Mouse (Mus musculus) CH12.LX (cell line): ENCODE measurements at regions not wholly inside any gene's neighbourhood (a gene's known extent, or its start where the extent isn't known, plus 50 kb on each side); places are given as distances from the start of the nearest gene placed in this dataset.

ENCODE experiments used
- DNase-seq: peaks from one replicate; pipeline ENCODE4 v3.0.0-alpha.2; 2013; ENCODE audit errors: extremely low read depth
- H3K27ac ChIP-seq: 2 replicates; pipeline ENCODE4 v1.5.1; 2012; ENCODE audit warnings: low read depth, mild to moderate bottlenecking, control low read depth, moderate library complexity; ENCODE audit not compliant: insufficient read depth
- H3K27me3 ChIP-seq: replicated peaks from 2 replicates; pipeline ENCODE3; 2012; ENCODE audit warnings: inconsistent platforms
- H3K36me3 ChIP-seq, 2 experiments: replicated peaks in 1 of 2; 2 replicates each; pipeline versions ENCODE3 to v1.6.1; 2012; ENCODE audit warnings: inconsistent platforms in 1 of 2, low read length in 1 of 2, mild to moderate bottlenecking in 1 of 2, mixed read lengths in 1 of 2, moderate library complexity in 1 of 2; ENCODE audit not compliant: control insufficient read depth in 1 of 2, insufficient read depth in 1 of 2
- H3K4me1 ChIP-seq, 2 experiments: 2 replicates each; pipeline ENCODE4 v1.6.1; 2012; ENCODE audit warnings: inconsistent platforms in 1 of 2, moderate library complexity in 1 of 2; ENCODE audit not compliant: insufficient read depth in 2 of 2, control insufficient read depth in 1 of 2
- H3K4me2 ChIP-seq: 2 replicates; pipeline ENCODE4 v1.6.1; 2012; ENCODE audit warnings: low read depth, mild to moderate bottlenecking, control low read depth; ENCODE audit not compliant: poor library complexity, insufficient read depth, severe bottlenecking
- H3K4me3 ChIP-seq, 3 experiments: fragments of 150-350 bp in 1 of 3; sonication (generic) in 1 of 3; replicated peaks in 1 of 3; 2 replicates each; pipeline versions ENCODE3 to v1.5.1; 2011 to 2012; ENCODE audit warnings: low read depth in 2 of 3, low read length in 2 of 3, mild to moderate bottlenecking in 2 of 3, moderate library complexity in 2 of 3, control low read depth in 1 of 3, improper control_type of control experiment in 1 of 3, inconsistent platforms in 1 of 3, mixed read lengths in 1 of 3; ENCODE audit not compliant: poor library complexity in 1 of 3
- H3K79me2 ChIP-seq: replicated peaks from 2 replicates; pipeline ENCODE4 v1.6.1; 2012; ENCODE audit warnings: mild to moderate bottlenecking, moderate library complexity; ENCODE audit not compliant: control insufficient read depth, poor library complexity, insufficient read depth, severe bottlenecking; ENCODE audit errors: extremely low read depth
- H3K9ac ChIP-seq: 2 replicates; pipeline ENCODE4 v1.6.1; 2012; ENCODE audit warnings: low read depth, mild to moderate bottlenecking, control low read depth, moderate library complexity; ENCODE audit not compliant: insufficient read depth
- H3K9me3 ChIP-seq: replicated peaks from 2 replicates; pipeline ENCODE3; 2012; ENCODE audit warnings: low read length, inconsistent platforms, mixed read lengths
- CHD1 ChIP-seq: IDR thresholded peaks from 2 replicates; pipeline ENCODE4 v1.6.1; 2012; ENCODE audit warnings: low read depth, low read length, improper control_type of control experiment, inconsistent platforms
- E2F4 ChIP-seq: IDR thresholded peaks from 2 replicates; pipeline ENCODE4 v1.6.1; 2011; ENCODE audit warnings: low read depth, low read length, improper control_type of control experiment; ENCODE audit not compliant: insufficient replicate concordance
- ELF1 ChIP-seq: IDR thresholded peaks from 2 replicates; pipeline ENCODE4 v1.6.1; 2014; ENCODE audit warnings: low read depth, mild to moderate bottlenecking, inconsistent platforms, low read length, improper control_type of control experiment
- EP300 ChIP-seq: IDR thresholded peaks from 2 replicates; pipeline ENCODE4 v1.6.1; 2011; ENCODE audit warnings: low read length, improper control_type of control experiment
- ETS1 ChIP-seq: conservative IDR thresholded peaks from 2 replicates; pipeline ENCODE4 v1.6.1; 2012; ENCODE audit warnings: low read depth, mild to moderate bottlenecking, inconsistent platforms, low read length, improper control_type of control experiment, moderate library complexity
- HCFC1 ChIP-seq: IDR thresholded peaks from 2 replicates; pipeline ENCODE4 v1.6.1; 2012; ENCODE audit warnings: low read depth, mild to moderate bottlenecking, inconsistent platforms, low read length, improper control_type of control experiment
- IRF4 ChIP-seq: IDR thresholded peaks from 2 replicates; pipeline ENCODE4 v1.6.1; 2014; ENCODE audit warnings: low read depth, mild to moderate bottlenecking, inconsistent platforms, low read length, improper control_type of control experiment
- JUND ChIP-seq: conservative IDR thresholded peaks from 2 replicates; pipeline ENCODE4 v1.6.1; 2011; ENCODE audit warnings: low read depth, low read length, improper control_type of control experiment
- KAT2A ChIP-seq: IDR thresholded peaks from 2 replicates; pipeline ENCODE4 v1.6.1; 2012; ENCODE audit warnings: low read length, improper control_type of control experiment, inconsistent platforms; ENCODE audit not compliant: insufficient replicate concordance
- MAFK ChIP-seq: IDR thresholded peaks from 2 replicates; pipeline ENCODE4 v1.6.1; 2011; ENCODE audit warnings: low read length, improper control_type of control experiment; ENCODE audit not compliant: insufficient replicate concordance
- MAX ChIP-seq: IDR thresholded peaks from 2 replicates; pipeline ENCODE4 v1.6.1; 2011; ENCODE audit warnings: low read length, improper control_type of control experiment
- MAZ ChIP-seq: IDR thresholded peaks from 2 replicates; pipeline ENCODE4 v1.6.1; 2012; ENCODE audit warnings: low read depth, mild to moderate bottlenecking, inconsistent platforms, low read length, improper control_type of control experiment, moderate library complexity
- MEF2A ChIP-seq: IDR thresholded peaks from 2 replicates; pipeline ENCODE4 v1.6.1; 2014; ENCODE audit warnings: low read depth, mild to moderate bottlenecking, inconsistent platforms, low read length, improper control_type of control experiment, borderline replicate concordance
- MYC ChIP-seq: IDR thresholded peaks from 2 replicates; pipeline ENCODE4 v1.6.1; 2011; ENCODE audit warnings: low read depth, mild to moderate bottlenecking, improper control_type of control experiment, low read length
- NELFE ChIP-seq: IDR thresholded peaks from 2 replicates; pipeline ENCODE4 v1.6.1; 2011; ENCODE audit warnings: low read depth, low read length, improper control_type of control experiment
- NRF1 ChIP-seq: IDR thresholded peaks from 2 replicates; pipeline ENCODE4 v1.6.1; 2014; ENCODE audit warnings: low read depth, mild to moderate bottlenecking, inconsistent platforms, low read length, improper control_type of control experiment, moderate library complexity
- POLR2A ChIP-seq: IDR thresholded peaks from 2 replicates; pipeline ENCODE4 v1.6.1; 2011; ENCODE audit warnings: low read depth, mild to moderate bottlenecking, improper control_type of control experiment, low read length
- POLR2AphosphoS2 ChIP-seq: IDR thresholded peaks from 2 replicates; pipeline ENCODE4 v1.6.1; 2011; ENCODE audit warnings: low read depth, low read length, improper control_type of control experiment
- RAD21 ChIP-seq: IDR thresholded peaks from 2 replicates; pipeline ENCODE4 v1.6.1; 2011; ENCODE audit warnings: low read depth, mild to moderate bottlenecking, low read length, improper control_type of control experiment, moderate library complexity
- RCOR1 ChIP-seq: conservative IDR thresholded peaks from 2 replicates; pipeline ENCODE4 v1.6.1; 2012; ENCODE audit warnings: low read depth, mild to moderate bottlenecking, inconsistent platforms, low read length, improper control_type of control experiment
- SIN3A ChIP-seq: IDR thresholded peaks from 2 replicates; pipeline ENCODE4 v1.6.1; 2012; ENCODE audit warnings: low read length, improper control_type of control experiment, inconsistent platforms
- SMC3 ChIP-seq: IDR thresholded peaks from 2 replicates; pipeline ENCODE4 v1.6.1; 2011; ENCODE audit warnings: low read depth, low read length, improper control_type of control experiment
- TBP ChIP-seq: conservative IDR thresholded peaks from 2 replicates; pipeline ENCODE4 v1.6.1; 2011; ENCODE audit warnings: low read depth, low read length, improper control_type of control experiment
- UBTF ChIP-seq: IDR thresholded peaks from 2 replicates; pipeline ENCODE4 v1.6.1; 2012; ENCODE audit warnings: low read depth, mild to moderate bottlenecking, inconsistent platforms, low read length, improper control_type of control experiment, moderate library complexity
- ZC3H11A ChIP-seq: IDR thresholded peaks from 2 replicates; pipeline ENCODE4 v1.6.1; 2012; ENCODE audit warnings: low read depth, mild to moderate bottlenecking, inconsistent platforms, low read length, improper control_type of control experiment
- ZKSCAN1 ChIP-seq: IDR thresholded peaks from 2 replicates; pipeline ENCODE4 v1.6.1; 2012; ENCODE audit warnings: low read depth, inconsistent platforms, low read length, improper control_type of control experiment, borderline replicate concordance
- dilution Hi-C: fragments of 300-500 bp; cut with MboI; formaldehyde crosslinking; loops from 2 replicates; pipeline ENCODE4 v1.14.3; 2020; ENCODE audit warnings: low sequenced_read_pairs; ENCODE audit not compliant: extremely low pct_unique_long_range_greater_than_20kb, extremely low pct_ligation_motif_present
- in situ Hi-C: fragments of 300-500 bp; cut with MboI; formaldehyde crosslinking; loops from 3 replicates; pipeline ENCODE4 v1.14.3; 2019; ENCODE audit warnings: low sequenced_read_pairs, low pct_ligation_motif_present, low pct_unique_long_range_greater_than_20kb, mixed read lengths

GRCm38 (mm10) chr2:172648072-172648471 lies 98.7 kb downstream of the Tfap2c start:
- Histone ChIP-seq H3K79me2 (no peaks in the 10 kb centered on the region), H3K36me3 (no peaks in the 10 kb centered on the region), H3K9ac (no peak overlapping the region), H3K4me3 (no peak overlapping the region), H3K4me1 (no peaks in the 10 kb centered on the region)
- no peak for DNase-seq
- in situ Hi-C loops, result no loop called here
- TF ChIP-seq RCOR1, result no peak
- TF ChIP-seq SIN3A, result no peak
- TF ChIP-seq NELFE, result no peak
- no peak for TF ChIP-seq RAD21
- TF ChIP-seq MAFK, result no peak
- TF ChIP-seq MYC, result no peak
- TF ChIP-seq JUND, result no peak
- no peak for TF ChIP-seq TBP
- TF ChIP-seq UBTF, result no peak
- no peak for TF ChIP-seq HCFC1
- no peak for TF ChIP-seq E2F4
- TF ChIP-seq, all 38 proteins: peak for 0
- Histone ChIP-seq H3K27ac (no peak overlapping the region), H3K27me3 (peaks cover 40% of the 10 kb centered on the region), H3K4me2 (no peak overlapping the region), H3K9me3 (no peaks in the 10 kb centered on the region)
- dilution Hi-C loops, result no loop called here

- Histone ChIP-seq H3K4me2 (no peak overlapping the region), H3K9ac (no peak overlapping the region), H3K36me3 (no peaks in the 10 kb centered on the region), H3K27me3 (peaks cover 40% of the 10 kb centered on the region), H3K4me3 (no peak overlapping the region), H3K79me2 (no peaks in the 10 kb centered on the region), H3K9me3 (peaks cover 2% of the 10 kb centered on the region), H3K4me1 (no peaks in the 10 kb centered on the region), H3K27ac (no peak overlapping the region)
- in situ Hi-C loops, result no loop called here
- DNase-seq, result no peak
- TF ChIP-seq ETS1 (no peak), SMC3 (no peak), MYC (no peak), POLR2AphosphoS2 (no peak), E2F4 (no peak), ZKSCAN1 (no peak)
- dilution Hi-C loops, result no loop called here
Observed at GRCm38 (mm10) chr2:172660479-172660878, 111.1 kb downstream of the Tfap2c start.

GRCm38 (mm10) chr2:172660916-172661315 lies 111.5 kb downstream of the Tfap2c start:
- no peak overlapping the region for H3K4me3 ChIP-seq
- H3K79me2 ChIP-seq, result no peaks in the 10 kb centered on the region
- no peak overlapping the region for H3K9ac ChIP-seq
- H3K9me3 ChIP-seq, result peaks cover 2% of the 10 kb centered on the region
- in situ Hi-C loops (no loop called here), dilution Hi-C loops (no loop called here)
- TF ChIP-seq EP300 (no peak), MYC (no peak), KAT2A (no peak), SMC3 (no peak), RCOR1 (no peak), ELF1 (no peak), HCFC1 (no peak), NRF1 (no peak), CHD1 (no peak), IRF4 (no peak), SIN3A (no peak), NELFE (no peak), MEF2A (no peak), RAD21 (no peak), ZC3H11A (no peak), TBP (no peak), POLR2A (no peak), MAX (no peak), POLR2AphosphoS2 (no peak), MAZ (no peak)
- H3K27ac ChIP-seq, result no peak overlapping the region
- no peak overlapping the region for H3K4me2 ChIP-seq
- no peaks in the 10 kb centered on the region for H3K36me3 ChIP-seq
- H3K4me1 ChIP-seq, result no peaks in the 10 kb centered on the region
- H3K27me3 ChIP-seq, result peaks cover 40% of the 10 kb centered on the region
- DNase-seq, result no peak
